Mouse (Mus musculus): Measurements from ENCODE around the gene Arhgef6. TPM values are rescaled to one million over a fixed set of nuclear protein-coding genes. Genes with fewer than 3 reads are reported as not detected.

Arhgef6 gene
- polyA plus RNA-seq, 1 experiment from 2014 or later, result 4.9 TPM

- no peak overlapping the region for H3K27ac ChIP-seq (ENCODE audit: low read depth, low read length)
- H3K9me3 ChIP-seq (ENCODE audit: control insufficient read depth, low read length), result no peaks in the 10 kb centered on the region
- no peaks in the 10 kb centered on the region for H3K36me3 ChIP-seq (ENCODE audit: control insufficient read depth, insufficient read depth, low read length)
- no peak for ATAC-seq (ENCODE audit: low read depth)
- H3K4me2 ChIP-seq (ENCODE audit: low read depth, low read length), result no peak overlapping the region
- no peaks in the 10 kb centered on the region for H3K4me1 ChIP-seq (ENCODE audit: control insufficient read depth, insufficient read depth, low read length)
- WGBS, result 63% methylated on average over 2 of the region's 2 CpGs
- H3K4me3 ChIP-seq (ENCODE audit: low read depth, low read length), result no peak overlapping the region
- H3K27me3 ChIP-seq (ENCODE audit: control insufficient read depth, insufficient read depth, low read length), result no peaks in the 10 kb centered on the region
- no peak overlapping the region for H3K9ac ChIP-seq (replicated peaks; ENCODE audit: low read depth, low read length)
Measured at GRCm38 (mm10) chrX:57309993-57310392, 28.5 kb downstream of the Arhgef6 start.

GRCm38 (mm10) chrX:57306747-57307146 is 31.8 kb downstream of the Arhgef6 start:
- H3K27ac ChIP-seq (ENCODE audit: low read depth, low read length), result no peak overlapping the region
- H3K4me3 ChIP-seq (ENCODE audit: low read depth, low read length), result no peak overlapping the region
- H3K9me3 ChIP-seq (ENCODE audit: control insufficient read depth, low read length), result no peaks in the 10 kb centered on the region
- WGBS, result 86% methylated on average over 6 of the region's 6 CpGs
- H3K4me2 ChIP-seq (ENCODE audit: low read depth, low read length), result no peak overlapping the region
- no peaks in the 10 kb centered on the region for H3K4me1 ChIP-seq (ENCODE audit: control insufficient read depth, insufficient read depth, low read length)
- H3K27me3 ChIP-seq (ENCODE audit: control insufficient read depth, insufficient read depth, low read length), result no peaks in the 10 kb centered on the region
- no peak overlapping the region for H3K9ac ChIP-seq (replicated peaks; ENCODE audit: low read depth, low read length)
- no peaks in the 10 kb centered on the region for H3K36me3 ChIP-seq (ENCODE audit: control insufficient read depth, insufficient read depth, low read length)
- ATAC-seq (ENCODE audit: low read depth), result no peak

DNA sequence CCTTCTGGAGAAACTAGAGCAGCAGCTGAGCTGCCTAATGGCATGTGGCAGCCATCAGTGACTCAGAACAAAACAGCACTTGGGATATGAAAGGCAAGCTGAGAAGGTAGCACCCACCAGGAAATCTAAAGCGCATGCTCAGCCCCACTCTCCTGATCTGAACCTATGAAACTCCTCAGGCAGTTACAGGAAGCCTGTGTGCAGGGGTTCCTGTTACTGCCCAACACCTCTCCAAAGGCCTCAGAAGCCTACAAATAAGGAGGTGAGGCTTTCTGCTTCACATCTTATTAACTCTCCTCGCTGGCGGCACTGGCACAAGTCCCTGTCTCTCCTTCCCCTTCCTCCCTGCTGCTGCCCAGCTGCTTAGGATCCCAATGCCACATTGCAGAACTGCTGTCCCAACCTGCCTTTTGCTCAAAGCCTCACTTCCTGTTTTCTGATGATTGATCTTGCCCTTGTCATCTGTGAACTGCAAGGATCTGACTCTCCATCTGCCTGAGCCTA is 33.7 kb downstream of the Arhgef6 start:
- no peak overlapping the region for H3K4me2 ChIP-seq (ENCODE audit: low read depth, low read length)
- H3K36me3 ChIP-seq (ENCODE audit: control insufficient read depth, insufficient read depth, low read length), result no peaks in the 10 kb centered on the region
- H3K4me3 ChIP-seq (ENCODE audit: low read depth, low read length), result no peak overlapping the region
- no peak overlapping the region for H3K27ac ChIP-seq (ENCODE audit: low read depth, low read length)
- no peaks in the 10 kb centered on the region for H3K9me3 ChIP-seq (ENCODE audit: control insufficient read depth, low read length)
- ATAC-seq (ENCODE audit: low read depth), result no peak
- 82% methylated on average over 3 of the region's 3 CpGs for WGBS
- H3K27me3 ChIP-seq (ENCODE audit: control insufficient read depth, insufficient read depth, low read length), result no peaks in the 10 kb centered on the region
- H3K4me1 ChIP-seq (ENCODE audit: control insufficient read depth, insufficient read depth, low read length), result no peaks in the 10 kb centered on the region
- H3K9ac ChIP-seq (replicated peaks; ENCODE audit: low read depth, low read length), result no peak overlapping the region

GRCm38 (mm10) chrX:57303188-57303878 is 35.2 kb downstream of the Arhgef6 start:
- Histone ChIP-seq H3K9me3 (ENCODE audit: control insufficient read depth, low read length) (no peaks in the 10 kb centered on the region), H3K27me3 (ENCODE audit: control insufficient read depth, insufficient read depth, low read length) (no peaks in the 10 kb centered on the region), H3K27ac (ENCODE audit: low read depth, low read length) (no peak overlapping the region), H3K4me2 (ENCODE audit: low read depth, low read length) (no peak overlapping the region), H3K9ac (replicated peaks; ENCODE audit: low read depth, low read length) (no peak overlapping the region), H3K4me1 (ENCODE audit: control insufficient read depth, insufficient read depth, low read length) (no peaks in the 10 kb centered on the region), H3K36me3 (ENCODE audit: control insufficient read depth, insufficient read depth, low read length) (no peaks in the 10 kb centered on the region), H3K4me3 (ENCODE audit: low read depth, low read length) (no peak overlapping the region)
- ATAC-seq (ENCODE audit: low read depth), result no peak
- whole genome bisulfite sequencing, result 78% methylated on average over 8 of the region's 8 CpGs

DNA sequence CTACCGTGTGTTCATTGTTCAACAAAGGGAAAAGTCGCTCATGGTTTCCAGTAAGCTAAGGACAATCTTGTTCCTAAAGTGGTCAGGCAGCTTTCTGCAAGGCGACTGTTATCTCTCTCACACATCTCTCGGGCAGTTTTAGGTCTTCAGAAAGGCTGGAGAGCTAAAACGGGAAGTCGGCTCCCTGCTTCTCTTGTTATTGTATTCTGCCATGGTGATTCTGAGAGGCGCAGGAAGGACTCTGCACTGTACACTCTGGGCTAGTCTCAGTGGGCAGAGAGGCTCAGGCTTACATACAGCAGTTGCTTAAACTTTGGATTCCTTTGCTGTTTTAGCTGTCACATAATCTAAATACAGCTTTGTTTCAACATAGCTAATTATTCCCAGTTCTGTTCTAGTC is 39.6 kb downstream of the Arhgef6 start:
- no peaks in the 10 kb centered on the region for H3K4me1 ChIP-seq (ENCODE audit: control insufficient read depth, insufficient read depth, low read length)
- H3K4me3 ChIP-seq (ENCODE audit: low read depth, low read length), result no peak overlapping the region
- H3K27me3 ChIP-seq (ENCODE audit: control insufficient read depth, insufficient read depth, low read length), result no peaks in the 10 kb centered on the region
- ATAC-seq (ENCODE audit: low read depth), result no peak
- no peak overlapping the region for H3K4me2 ChIP-seq (ENCODE audit: low read depth, low read length)
- WGBS, result 79% methylated on average over 7 of the region's 7 CpGs
- H3K36me3 ChIP-seq (ENCODE audit: control insufficient read depth, insufficient read depth, low read length), result no peaks in the 10 kb centered on the region
- H3K27ac ChIP-seq (ENCODE audit: low read depth, low read length), result no peak overlapping the region
- H3K9me3 ChIP-seq (ENCODE audit: control insufficient read depth, low read length), result no peaks in the 10 kb centered on the region
- no peak overlapping the region for H3K9ac ChIP-seq (replicated peaks; ENCODE audit: low read depth, low read length)

DNA sequence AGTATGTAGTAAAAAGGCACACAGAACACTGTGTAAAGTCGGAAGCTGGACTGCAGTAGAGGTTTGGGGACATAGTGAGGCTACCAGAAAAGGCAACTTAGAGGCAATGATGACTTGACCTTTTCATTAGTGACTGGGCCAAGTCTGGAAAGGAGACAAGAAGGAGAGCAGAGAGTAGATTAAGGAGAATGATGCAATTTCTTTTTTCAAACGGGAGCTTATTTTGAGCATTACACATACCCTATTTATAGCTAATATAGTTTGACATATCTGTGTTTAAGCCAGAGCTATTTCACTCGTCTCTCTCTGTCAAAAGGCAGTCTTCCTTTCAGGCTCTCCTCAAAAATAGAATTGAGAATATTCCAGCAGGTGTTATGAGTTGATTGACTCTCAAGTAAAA is 50.1 kb downstream of the Arhgef6 start:
- WGBS, result 84% methylated on average over 3 of the region's 3 CpGs

DNA sequence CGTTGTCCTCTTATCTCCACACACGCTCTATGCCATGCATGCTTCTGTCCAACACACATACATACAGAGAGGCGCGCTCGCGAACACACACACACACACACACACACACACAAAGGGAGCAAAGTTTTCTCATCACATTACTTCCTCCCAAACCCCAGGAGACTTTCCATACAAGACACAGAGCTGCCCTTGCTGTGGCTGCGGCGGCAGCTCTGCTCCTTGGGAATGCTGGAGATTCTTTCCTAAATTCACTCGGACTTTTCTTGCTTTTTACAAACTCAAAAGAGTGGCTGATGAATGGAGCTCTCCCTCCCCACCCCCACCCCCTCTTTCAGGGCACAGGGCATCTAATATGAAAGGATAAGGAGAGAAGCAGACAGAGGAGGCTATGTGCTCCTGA is 52.2 kb downstream of the Arhgef6 start:
- 66% methylated on average over 9 of the region's 9 CpGs for WGBS
- no peaks in the 10 kb centered on the region for H3K4me1 ChIP-seq (ENCODE audit: control insufficient read depth, insufficient read depth, low read length)
- no peaks in the 10 kb centered on the region for H3K27me3 ChIP-seq (ENCODE audit: control insufficient read depth, insufficient read depth, low read length)
- no peak overlapping the region for H3K4me3 ChIP-seq (ENCODE audit: low read depth, low read length)
- ATAC-seq (ENCODE audit: low read depth), result no peak
- no peak overlapping the region for H3K9ac ChIP-seq (replicated peaks; ENCODE audit: low read depth, low read length)
- no peak overlapping the region for H3K4me2 ChIP-seq (ENCODE audit: low read depth, low read length)
- H3K27ac ChIP-seq (ENCODE audit: low read depth, low read length), result no peak overlapping the region
- H3K36me3 ChIP-seq (ENCODE audit: control insufficient read depth, insufficient read depth, low read length), result no peaks in the 10 kb centered on the region
- no peaks in the 10 kb centered on the region for H3K9me3 ChIP-seq (ENCODE audit: control insufficient read depth, low read length)

More for the DNA sequence above, 50.1 kb downstream of the Arhgef6 start:
- no peak overlapping the region for H3K9ac ChIP-seq (replicated peaks; ENCODE audit: low read depth, low read length)
- H3K4me1 ChIP-seq (ENCODE audit: control insufficient read depth, insufficient read depth, low read length), result no peaks in the 10 kb centered on the region
- no peaks in the 10 kb centered on the region for H3K27me3 ChIP-seq (ENCODE audit: control insufficient read depth, insufficient read depth, low read length)
- no peak for ATAC-seq (ENCODE audit: low read depth)
- H3K4me2 ChIP-seq (ENCODE audit: low read depth, low read length), result no peak overlapping the region
- H3K27ac ChIP-seq (ENCODE audit: low read depth, low read length), result no peak overlapping the region
- no peaks in the 10 kb centered on the region for H3K9me3 ChIP-seq (ENCODE audit: control insufficient read depth, low read length)
- no peaks in the 10 kb centered on the region for H3K36me3 ChIP-seq (ENCODE audit: control insufficient read depth, insufficient read depth, low read length)
- no peak overlapping the region for H3K4me3 ChIP-seq (ENCODE audit: low read depth, low read length)

DNA sequence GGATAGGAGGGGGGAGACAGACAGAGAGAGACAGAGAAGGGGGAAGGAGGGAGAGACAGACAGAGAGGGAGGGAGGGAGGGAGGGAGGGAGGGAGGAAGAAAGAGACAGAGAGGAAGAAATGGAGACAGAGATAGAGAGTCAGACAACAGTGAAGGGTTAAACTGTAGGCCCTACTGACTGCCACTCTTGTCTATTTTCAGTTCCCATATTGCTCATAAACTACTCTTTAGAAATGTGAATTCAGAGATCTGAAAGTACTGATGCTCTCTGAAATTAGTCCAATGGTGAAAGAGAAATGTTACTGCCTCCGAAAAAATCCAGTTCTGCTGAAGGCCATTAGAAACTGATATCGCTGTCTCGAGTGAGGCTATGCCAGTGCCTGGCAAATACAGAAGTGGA is 56.3 kb downstream of the Arhgef6 start:
- Histone ChIP-seq H3K4me3 (ENCODE audit: low read depth, low read length) (no peak overlapping the region), H3K4me1 (ENCODE audit: control insufficient read depth, insufficient read depth, low read length) (no peaks in the 10 kb centered on the region), H3K27me3 (ENCODE audit: control insufficient read depth, insufficient read depth, low read length) (no peaks in the 10 kb centered on the region), H3K9me3 (ENCODE audit: control insufficient read depth, low read length) (no peaks in the 10 kb centered on the region), H3K27ac (ENCODE audit: low read depth, low read length) (no peak overlapping the region), H3K36me3 (ENCODE audit: control insufficient read depth, insufficient read depth, low read length) (no peaks in the 10 kb centered on the region), H3K4me2 (ENCODE audit: low read depth, low read length) (no peak overlapping the region), H3K9ac (replicated peaks; ENCODE audit: low read depth, low read length) (no peak overlapping the region)
- 95% methylated on average over 3 of the region's 3 CpGs for WGBS
- ATAC-seq (ENCODE audit: low read depth), result no peak

DNA sequence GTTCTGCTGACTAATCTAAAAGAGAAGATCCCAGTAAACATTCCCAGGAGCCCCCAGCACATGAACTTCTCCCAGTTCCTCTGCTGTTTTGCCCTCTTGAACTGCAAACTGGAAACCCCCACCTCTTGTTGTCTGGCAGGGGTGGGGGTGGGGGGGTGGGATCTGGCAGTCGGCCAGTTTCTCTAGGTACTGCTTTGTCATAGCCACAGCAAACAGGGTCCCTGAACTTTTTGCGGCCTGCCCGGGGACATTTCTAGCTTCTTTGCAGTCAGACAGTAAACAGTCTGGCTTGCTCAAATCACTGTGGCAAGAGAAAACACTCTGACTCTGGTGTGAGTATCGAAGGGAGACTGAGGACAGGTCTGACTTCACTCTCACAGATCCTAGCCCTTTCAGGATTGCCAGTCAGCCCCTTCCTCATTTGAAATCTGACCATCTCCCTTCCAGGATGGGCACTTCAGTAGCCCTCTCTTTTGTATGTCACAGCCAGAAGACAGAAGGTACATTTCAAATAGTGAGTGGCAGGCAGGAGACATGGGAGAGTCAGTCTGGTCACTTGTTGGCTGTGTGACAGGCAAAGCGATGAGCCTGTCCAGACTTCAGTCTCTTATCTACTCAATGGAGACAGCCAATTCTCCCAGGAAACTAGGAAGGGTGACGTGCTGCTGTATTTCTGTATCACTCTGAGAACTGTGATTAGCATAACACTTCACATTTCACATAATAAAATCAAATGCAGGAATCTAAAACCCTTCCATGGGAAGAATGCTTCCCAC is 60.8 kb downstream of the Arhgef6 start:
- Histone ChIP-seq H3K27me3 (ENCODE audit: control insufficient read depth, insufficient read depth, low read length) (no peaks in the 10 kb centered on the region), H3K4me3 (ENCODE audit: low read depth, low read length) (no peak overlapping the region), H3K36me3 (ENCODE audit: control insufficient read depth, insufficient read depth, low read length) (no peaks in the 10 kb centered on the region), H3K27ac (ENCODE audit: low read depth, low read length) (no peak overlapping the region), H3K4me1 (ENCODE audit: control insufficient read depth, insufficient read depth, low read length) (no peaks in the 10 kb centered on the region), H3K9me3 (ENCODE audit: control insufficient read depth, low read length) (no peaks in the 10 kb centered on the region), H3K4me2 (ENCODE audit: low read depth, low read length) (no peak overlapping the region), H3K9ac (replicated peaks; ENCODE audit: low read depth, low read length) (no peak overlapping the region)
- WGBS, result 47% methylated on average over 6 of the region's 6 CpGs
- ATAC-seq (ENCODE audit: low read depth), result no peak

All from neural tube, embryonic 14.5 days (tissue).